Mouse (Mus musculus) neural tube, embryonic 11.5 days (tissue): Measurements from ENCODE around the gene Slc9a9. TPM values are rescaled to one million over a fixed set of nuclear protein-coding genes. Genes with fewer than 3 reads are reported as not detected.

ENCODE experiments used
- ATAC-seq: fragments of 200-750 bp; cut with Nextera tagmentation; 2 replicates; pipeline ENCODE4 v1.8.0; 2017; ENCODE audit warnings: moderate number of reproducible peaks, mild to moderate bottlenecking, moderate TSS enrichment, moderate library complexity; ENCODE audit not compliant: insufficient read depth, low FRiP score, low TSS enrichment
- DNase-seq: peaks from one replicate; pipeline ENCODE4 v3.0.0-alpha.2; 2015; ENCODE audit warnings: low spot score
- H3K27ac ChIP-seq: fragments of 300-500 bp; sonication (generic); 2 replicates; pipeline ENCODE4 v1.5.1; 2014; ENCODE audit warnings: low read depth, mild to moderate bottlenecking, low read length
- H3K27me3 ChIP-seq: fragments of 300-500 bp; sonication (generic); 2 replicates; pipeline ENCODE4 v1.6.1; 2014; ENCODE audit warnings: mild to moderate bottlenecking, low read length, mixed read lengths; ENCODE audit not compliant: control insufficient read depth, insufficient read depth
- H3K36me3 ChIP-seq: fragments of 300-500 bp; sonication (generic); 2 replicates; pipeline ENCODE4 v1.6.1; 2014; ENCODE audit warnings: mild to moderate bottlenecking, low read length, moderate library complexity, mixed read lengths; ENCODE audit not compliant: control insufficient read depth, insufficient read depth
- H3K4me1 ChIP-seq: fragments of 300-500 bp; sonication (generic); 2 replicates; pipeline ENCODE4 v1.6.1; 2014; ENCODE audit warnings: low read length, mixed read lengths; ENCODE audit not compliant: control insufficient read depth, insufficient read depth
- H3K4me2 ChIP-seq: fragments of 300-500 bp; sonication (generic); 2 replicates; pipeline ENCODE4 v1.6.1; 2014; ENCODE audit warnings: low read depth, mild to moderate bottlenecking, moderate library complexity
- H3K4me3 ChIP-seq: fragments of 300-500 bp; sonication (generic); 2 replicates; pipeline ENCODE4 v1.5.1; 2014; ENCODE audit warnings: low read depth, low read length
- H3K9ac ChIP-seq: fragments of 300-500 bp; sonication (generic); 2 replicates; pipeline ENCODE4 v1.6.1; 2014; ENCODE audit warnings: mild to moderate bottlenecking, low read length
- H3K9me3 ChIP-seq: fragments of 300-500 bp; sonication (generic); 2 replicates; pipeline ENCODE4 v1.6.1; 2016; ENCODE audit warnings: low read length; ENCODE audit not compliant: control insufficient read depth
- WGBS: fragments of 180-500 bp; shearing (Covaris S2); extraction: QIAGEN DNeasy Blood & Tissue Kit; methylation state at CpG from one replicate; pipeline ENCODE4 v1.1.7; 2014; 5-methylcytosine and 5-hydroxymethylcytosine counted together
- polyA plus RNA-seq: library from polyadenylated mRNA; unstranded; fragments of >200 nt; fragmentation: Nextera tagmentation; extraction: Ambion mirVana; gene quantifications from 2 replicates; pipeline ENCODE4 v1.2.1, GENCODE M21; 2014

The Slc9a9 gene
- polyA plus RNA-seq, 1 experiment from 2014 or later: 4.6 TPM

DNA sequence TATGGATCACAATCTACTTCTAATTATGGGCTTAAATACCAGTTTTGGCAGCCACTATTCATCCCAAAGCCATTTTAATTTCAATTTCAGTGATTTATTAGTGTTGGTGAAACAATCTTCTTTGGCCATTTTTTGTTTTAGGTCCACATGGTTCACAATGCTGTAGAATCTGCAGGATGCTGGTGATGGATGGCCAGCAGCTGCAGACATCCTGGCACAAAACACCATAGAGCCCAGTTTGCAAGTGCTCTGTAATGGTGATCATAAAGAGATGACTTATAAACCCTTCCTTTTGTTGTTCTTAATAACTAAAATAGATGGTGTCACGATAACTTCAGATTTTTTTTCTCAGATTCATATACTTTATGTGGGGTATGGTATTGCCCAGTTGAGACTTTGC, 442.0 kb downstream of the Slc9a9 start:
- no peak for ATAC-seq
- DNase-seq: no peak
- WGBS: 92% methylated on average over 1 of the region's 1 CpGs

GRCm38 (mm10) chr9:95113157-95114135, 443.7 kb downstream of the Slc9a9 start:
- H3K27me3 ChIP-seq: no peaks in the 10 kb centered on the region
- WGBS: 70% methylated on average over 12 of the region's 12 CpGs
- H3K36me3 ChIP-seq: no peaks in the 10 kb centered on the region
- DNase-seq (no peak), ATAC-seq (no peak)
- H3K4me3 ChIP-seq: no peak overlapping the region
- no peaks in the 10 kb centered on the region for H3K9me3 ChIP-seq
- no peak overlapping the region for H3K9ac ChIP-seq
- no peak overlapping the region for H3K4me2 ChIP-seq
- no peaks in the 10 kb centered on the region for H3K4me1 ChIP-seq
- H3K27ac ChIP-seq: no peak overlapping the region

More for the DNA sequence above, 442.0 kb downstream of the Slc9a9 start:
- Histone ChIP-seq H3K27me3 (no peaks in the 10 kb centered on the region), H3K27ac (no peak overlapping the region), H3K4me1 (no peaks in the 10 kb centered on the region), H3K9ac (no peak overlapping the region), H3K4me3 (no peak overlapping the region), H3K4me2 (no peak overlapping the region), H3K9me3 (no peaks in the 10 kb centered on the region), H3K36me3 (no peaks in the 10 kb centered on the region)

DNA sequence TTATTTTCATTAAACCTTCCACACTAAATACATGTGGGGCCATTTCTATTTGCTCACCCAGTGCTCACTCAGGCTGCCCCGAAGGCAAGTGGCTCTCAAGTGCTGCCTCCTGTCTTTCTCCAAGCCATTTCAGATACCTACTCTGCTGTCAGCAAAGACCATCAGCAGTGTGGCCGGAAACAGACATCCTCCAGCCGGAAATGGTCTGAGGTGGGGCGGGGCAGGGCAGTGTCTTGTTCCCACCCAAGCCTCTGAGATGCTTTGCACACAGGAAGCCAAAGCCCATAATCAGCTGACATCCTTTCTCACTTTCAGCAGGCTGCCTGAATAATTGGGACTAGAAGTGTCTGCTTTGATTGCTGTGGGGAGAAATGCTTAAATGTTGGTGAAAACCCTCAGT, 450.4 kb downstream of the Slc9a9 start:
- no peak for ATAC-seq
- Histone ChIP-seq H3K27me3 (no peaks in the 10 kb centered on the region), H3K36me3 (no peaks in the 10 kb centered on the region), H3K4me1 (no peaks in the 10 kb centered on the region), H3K4me2 (no peak overlapping the region), H3K9me3 (no peaks in the 10 kb centered on the region), H3K9ac (no peak overlapping the region), H3K27ac (no peak overlapping the region), H3K4me3 (no peak overlapping the region)
- 59% methylated on average over 4 of the region's 4 CpGs for WGBS
- DNase-seq: no peak

DNA sequence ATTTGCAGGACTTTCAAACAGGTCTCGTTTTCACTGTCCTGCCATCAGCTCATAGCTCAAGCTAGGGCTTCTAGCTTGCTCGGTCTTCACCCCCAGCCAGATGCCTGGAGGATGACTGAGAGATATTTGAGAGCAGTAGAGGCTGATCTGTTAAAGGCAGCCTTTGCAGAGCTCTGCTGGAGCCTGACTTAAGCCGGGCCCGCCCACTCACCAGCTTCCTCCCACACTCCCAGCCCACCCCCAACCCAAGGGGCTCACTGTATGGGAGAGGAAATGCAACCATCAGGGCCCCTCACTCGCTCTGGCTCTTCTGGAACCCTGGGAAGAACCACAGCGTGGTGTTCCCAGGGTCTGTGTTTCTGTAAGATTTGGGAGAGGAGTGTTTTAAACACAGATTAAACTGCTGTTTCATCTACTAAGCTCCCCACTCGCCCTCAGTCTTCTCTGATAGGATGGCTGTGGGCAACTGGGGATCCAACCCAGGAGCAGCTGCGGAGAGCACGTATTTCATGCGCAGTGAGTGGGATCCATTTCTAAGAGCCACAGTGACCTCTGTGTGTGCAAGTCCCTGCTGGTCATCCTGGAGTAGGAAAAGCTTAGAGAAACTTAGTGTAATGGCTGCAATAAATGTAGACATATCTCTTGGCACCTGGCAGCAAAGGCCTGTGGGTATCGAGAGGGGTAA, 451.6 kb downstream of the Slc9a9 start:
- Histone ChIP-seq H3K4me1 (no peaks in the 10 kb centered on the region), H3K9me3 (no peaks in the 10 kb centered on the region), H3K27ac (no peak overlapping the region), H3K36me3 (no peaks in the 10 kb centered on the region), H3K9ac (no peak overlapping the region), H3K27me3 (no peaks in the 10 kb centered on the region), H3K4me3 (no peak overlapping the region), H3K4me2 (no peak overlapping the region)
- DNase-seq (peak; percentile 40), ATAC-seq (no peak; the same call in 1 of the 2 replicates)
- WGBS: 41% methylated on average over 11 of the region's 11 CpGs

DNA sequence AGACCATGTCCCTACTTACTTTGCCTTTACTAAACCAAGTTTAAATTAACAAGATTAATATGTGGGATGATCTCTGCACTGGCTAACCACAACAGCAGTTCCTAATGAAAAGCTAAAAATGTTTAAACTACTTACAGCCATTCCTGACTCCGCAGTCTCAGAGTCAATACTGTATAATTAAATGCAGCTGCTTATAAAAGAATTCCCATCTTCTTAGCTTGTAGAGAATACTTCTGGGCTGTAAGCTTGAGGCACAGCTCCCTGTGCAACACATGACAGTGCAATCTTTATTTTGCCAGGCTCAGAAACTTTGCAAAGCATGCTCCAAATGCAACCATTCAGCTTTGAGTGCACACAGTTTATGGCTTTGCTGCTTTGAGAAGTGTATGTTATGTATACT, 456.0 kb downstream of the Slc9a9 start:
- no peak overlapping the region for H3K4me3 ChIP-seq
- H3K9me3 ChIP-seq: no peaks in the 10 kb centered on the region

DNA sequence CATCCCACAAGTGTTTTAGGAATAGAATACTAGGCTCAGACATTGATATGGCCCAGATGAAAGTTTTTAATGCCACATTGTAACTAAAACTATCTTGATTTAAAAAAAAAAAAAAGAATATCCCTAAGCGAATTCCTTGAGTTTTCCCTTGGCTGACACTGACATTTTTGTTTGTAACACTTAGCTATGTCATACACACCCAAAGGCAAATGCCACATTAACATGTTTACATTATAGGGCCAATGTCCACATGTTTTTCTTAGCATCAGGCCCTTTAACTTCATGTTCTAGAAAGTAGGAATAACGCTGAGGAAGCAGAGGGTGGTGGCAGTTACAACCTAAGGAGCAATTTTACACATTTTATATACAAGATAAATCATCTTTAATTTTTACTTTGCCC, 458.1 kb downstream of the Slc9a9 start:
- Histone ChIP-seq H3K36me3 (no peaks in the 10 kb centered on the region), H3K4me3 (no peak overlapping the region), H3K27me3 (no peaks in the 10 kb centered on the region), H3K9ac (no peak overlapping the region), H3K4me1 (no peaks in the 10 kb centered on the region), H3K4me2 (no peak overlapping the region), H3K27ac (no peak overlapping the region), H3K9me3 (no peaks in the 10 kb centered on the region)
- WGBS: 83% methylated on average over 2 of the region's 2 CpGs
- DNase-seq (no peak), ATAC-seq (no peak)

More for the DNA sequence above, 456.0 kb downstream of the Slc9a9 start:
- H3K4me2 ChIP-seq: no peak overlapping the region
- no peak overlapping the region for H3K27ac ChIP-seq
- H3K9ac ChIP-seq: no peak overlapping the region
- no peak for DNase-seq
- no peaks in the 10 kb centered on the region for H3K4me1 ChIP-seq
- H3K36me3 ChIP-seq: no peaks in the 10 kb centered on the region
- WGBS: 90% methylated on average over 1 of the region's 1 CpGs
- no peaks in the 10 kb centered on the region for H3K27me3 ChIP-seq
- no peak for ATAC-seq

DNA sequence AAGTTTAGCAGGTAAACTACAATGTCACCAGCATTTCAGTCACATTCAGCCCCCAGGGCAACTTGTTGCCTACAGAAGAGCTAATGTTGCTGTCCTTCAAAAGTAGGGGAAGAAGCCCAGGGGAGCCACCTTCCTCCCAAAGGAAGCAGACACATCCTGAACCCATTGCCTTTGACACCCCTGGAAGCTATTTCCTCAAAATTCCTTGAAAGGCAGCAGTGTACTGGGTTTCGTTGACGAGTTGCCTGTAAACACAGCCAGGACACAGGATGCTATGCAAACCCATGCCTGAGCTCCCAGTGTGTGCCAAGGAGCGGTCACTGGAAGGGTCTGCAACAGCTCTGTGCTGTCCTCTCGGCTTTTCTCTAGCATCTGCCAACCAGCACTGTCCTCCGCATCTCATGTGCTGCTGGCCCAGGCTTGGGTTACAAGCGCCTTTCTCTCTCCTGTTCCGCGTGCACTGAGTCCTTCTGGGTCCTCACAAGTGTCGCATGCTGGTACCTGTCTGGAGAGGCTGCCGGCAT, 479.6 kb downstream of the Slc9a9 start:
- H3K27ac ChIP-seq: no peak overlapping the region
- no peak for ATAC-seq
- 91% methylated on average over 10 of the region's 10 CpGs for WGBS

GRCm38 (mm10) chr9:95150096-95150495, 480.4 kb downstream of the Slc9a9 start:
- ATAC-seq (no peak), DNase-seq (no peak)
- Histone ChIP-seq H3K4me2 (no peak overlapping the region), H3K36me3 (no peaks in the 10 kb centered on the region), H3K4me1 (no peaks in the 10 kb centered on the region), H3K9ac (no peak overlapping the region), H3K27ac (no peak overlapping the region), H3K27me3 (no peaks in the 10 kb centered on the region), H3K4me3 (no peak overlapping the region), H3K9me3 (no peaks in the 10 kb centered on the region)
- WGBS: 50% methylated on average over 3 of the region's 3 CpGs

More for the DNA sequence above, 479.6 kb downstream of the Slc9a9 start:
- H3K9me3 ChIP-seq: no peaks in the 10 kb centered on the region
- no peaks in the 10 kb centered on the region for H3K27me3 ChIP-seq
- no peak for DNase-seq
- H3K4me2 ChIP-seq: no peak overlapping the region
- H3K9ac ChIP-seq: no peak overlapping the region
- H3K4me3 ChIP-seq: no peak overlapping the region
- no peaks in the 10 kb centered on the region for H3K4me1 ChIP-seq
- no peaks in the 10 kb centered on the region for H3K36me3 ChIP-seq
